Mouse (Mus musculus) heart, postnatal 10 days (tissue): ENCODE measurements around the gene Zbtb6. TPM values are rescaled to one million over a fixed set of nuclear protein-coding genes. Genes with fewer than 3 reads are reported as not detected.
A peak's percentile ranks its signal among the peaks of the same experiment; 100 is the strongest.

ENCODE experiments used
- DNase-seq, 2 experiments: peaks; one replicate each; pipeline ENCODE4 v3.0.0; 2021
- intact Hi-C: fragments of 180-260 bp; cut with DNase I; formaldehyde crosslinking; loops from one replicate; pipeline ENCODE4 v1.15.1; 2025
- total RNA-seq, 2 experiments: library from RNA; stranded (reverse); gene quantifications; 2 replicates each; pipeline ENCODE4 v1.2.3; 2021

Gene Zbtb6
- 1 to 10 TPM; 6.0 to 6.2 TPM for total RNA-seq

- peak; percentile 97 to 99 for DNase-seq
- intact Hi-C loops, result no loop called here
These were observed at the start of gene Zbtb6, which contains the start of the genes Zbtb26 and Rabgap1 for GRCm38 (mm10) chr2:37442611-37443591. TSS of gene Zbtb6 (minus strand) at chr2:37443171. TSS of gene Zbtb26 (minus strand) at chr2:37443135. TSS of gene Rabgap1 (plus strand) at chr2:37443279.

DNA sequence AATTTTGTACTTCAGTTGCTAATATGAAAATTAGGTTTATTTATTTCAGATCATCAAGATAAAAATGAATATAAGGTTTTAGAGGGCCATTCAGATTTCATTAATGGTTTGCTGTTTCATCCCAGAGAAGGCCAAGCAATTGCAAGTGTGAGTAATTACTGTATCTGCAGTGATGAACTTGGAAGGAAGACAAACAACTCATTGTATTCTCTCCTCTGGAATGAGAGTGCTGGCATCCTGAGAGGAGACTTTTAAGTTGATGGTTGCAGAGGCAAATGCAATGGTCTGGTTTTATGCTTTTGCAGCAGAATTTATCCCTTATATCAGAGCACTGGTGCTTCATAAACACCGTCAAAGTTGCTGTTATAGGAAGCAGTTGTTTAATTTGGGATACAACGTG, 46.0 kb upstream of the Zbtb6 start:
- no peak for DNase-seq
- intact Hi-C loops, result loop anchor here (5.0 kb wide), 1 partner anchor 92 kb away; no protein-coding TSS in a partner anchor

DNA sequence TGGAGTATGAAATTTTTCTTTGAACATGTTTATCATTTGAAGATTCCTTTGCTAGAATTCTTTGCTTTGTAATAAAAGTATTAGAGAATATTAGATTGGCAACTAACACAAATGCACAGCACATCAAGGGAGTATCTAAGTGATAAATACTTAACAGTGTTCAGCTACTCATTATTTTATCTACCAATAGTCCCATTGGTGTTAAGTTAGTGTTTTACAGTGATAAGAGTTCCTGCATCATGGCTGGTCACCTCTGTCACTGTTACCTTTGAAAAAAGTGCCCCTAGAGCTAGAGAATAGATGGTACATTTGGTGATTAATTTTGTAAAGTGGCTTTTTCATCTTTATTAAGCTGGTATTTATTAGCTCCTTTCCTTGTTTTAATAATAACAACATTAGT, 43.4 kb upstream of the Zbtb6 start:
- intact Hi-C loops, result loop anchor here (5.0 kb wide), 1 partner anchor 89 kb away; no protein-coding TSS in a partner anchor
- no peak for DNase-seq

DNA sequence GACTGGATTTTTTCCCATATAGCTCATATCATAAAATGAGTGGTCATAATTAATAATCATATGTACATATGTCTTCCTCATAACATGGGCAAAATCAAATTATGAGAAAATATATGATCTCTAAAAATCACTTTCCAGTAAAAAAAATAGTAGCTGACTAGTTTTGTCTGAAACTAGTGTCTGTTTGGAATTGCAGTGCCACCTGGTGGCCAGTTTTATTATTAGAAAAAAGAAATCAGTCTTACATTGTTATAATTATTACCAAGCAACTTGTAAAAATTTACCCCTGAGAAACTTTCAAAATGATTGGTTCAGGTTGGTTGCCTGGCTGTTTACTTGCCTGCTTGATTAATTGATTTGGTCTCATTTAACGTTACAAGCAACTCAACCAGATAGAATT, 42.4 kb upstream of the Zbtb6 start:
- peak; percentile 43 to 74 for DNase-seq
- intact Hi-C loops, result loop anchor here (2.0 to 5.0 kb wide), 2 partner anchors 88 to 105 kb away; no protein-coding TSS in a partner anchor

DNA sequence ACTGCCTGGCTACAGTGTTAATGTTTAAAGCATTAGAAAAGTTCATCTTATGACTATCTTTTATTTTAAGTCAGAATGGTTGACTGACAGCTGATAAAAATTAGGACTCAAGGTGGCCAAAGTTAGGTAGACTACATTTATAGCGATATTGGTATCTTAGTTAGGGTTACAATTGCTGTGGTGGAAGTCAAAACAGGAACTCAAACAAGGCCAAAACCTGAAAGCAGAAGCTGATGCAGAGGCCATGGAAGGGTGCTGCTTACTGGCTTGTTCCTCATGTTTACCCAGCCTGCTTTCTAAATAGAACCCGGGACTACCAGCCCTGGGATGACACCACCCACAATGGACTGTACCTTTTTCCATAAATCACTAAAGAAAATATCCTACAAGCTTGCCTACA, 41.2 kb upstream of the Zbtb6 start:
- intact Hi-C loops, result loop anchor here (2.0 to 5.0 kb wide), 2 partner anchors 72 to 103 kb away; no protein-coding TSS in a partner anchor

GRCm38 (mm10) chr2:37480039-37480438, 37.1 kb upstream of the Zbtb6 start:
- intact Hi-C loops, result loop anchor here (5.0 kb wide), 1 partner anchor 68 kb away; no protein-coding TSS in a partner anchor

More for the DNA sequence above, 41.2 kb upstream of the Zbtb6 start:
- no peak for DNase-seq

GRCm38 (mm10) chr2:37479559-37479958, 36.6 kb upstream of the Zbtb6 start:
- intact Hi-C loops, result no loop called here
- DNase-seq, result no peak

More at GRCm38 (mm10) chr2:37480039-37480438, 37.1 kb upstream of the Zbtb6 start:
- no peak for DNase-seq

DNA sequence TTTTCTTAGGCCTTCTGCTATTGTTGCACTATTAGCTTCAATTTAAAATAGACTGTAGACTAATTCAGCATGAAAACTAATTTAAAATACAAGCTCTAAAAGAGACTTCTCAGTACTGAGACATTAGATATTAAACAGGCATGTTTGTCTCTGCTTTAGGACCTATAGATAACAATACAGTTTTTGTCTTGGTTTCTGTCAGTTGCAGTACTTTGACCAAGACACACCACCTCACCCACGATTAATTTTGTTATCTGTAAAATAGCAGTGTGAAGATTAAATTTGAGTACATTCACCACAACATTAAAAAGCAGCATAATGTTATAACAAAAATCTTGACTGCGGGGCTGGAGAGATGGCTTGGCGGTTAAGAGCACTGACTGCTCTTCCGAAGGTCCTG, 23.3 kb upstream of the Zbtb6 start:
- DNase-seq, result no peak
- intact Hi-C loops, result no loop called here

- intact Hi-C loops, result no loop called here
- DNase-seq, result no peak
These were observed 17.7 kb upstream of the Zbtb6 start for GRCm38 (mm10) chr2:37460707-37461106.

GRCm38 (mm10) chr2:37452376-37452760, 9.4 kb upstream of the Zbtb6 start:
- intact Hi-C loops, result no loop called here
- no peak for DNase-seq

DNA sequence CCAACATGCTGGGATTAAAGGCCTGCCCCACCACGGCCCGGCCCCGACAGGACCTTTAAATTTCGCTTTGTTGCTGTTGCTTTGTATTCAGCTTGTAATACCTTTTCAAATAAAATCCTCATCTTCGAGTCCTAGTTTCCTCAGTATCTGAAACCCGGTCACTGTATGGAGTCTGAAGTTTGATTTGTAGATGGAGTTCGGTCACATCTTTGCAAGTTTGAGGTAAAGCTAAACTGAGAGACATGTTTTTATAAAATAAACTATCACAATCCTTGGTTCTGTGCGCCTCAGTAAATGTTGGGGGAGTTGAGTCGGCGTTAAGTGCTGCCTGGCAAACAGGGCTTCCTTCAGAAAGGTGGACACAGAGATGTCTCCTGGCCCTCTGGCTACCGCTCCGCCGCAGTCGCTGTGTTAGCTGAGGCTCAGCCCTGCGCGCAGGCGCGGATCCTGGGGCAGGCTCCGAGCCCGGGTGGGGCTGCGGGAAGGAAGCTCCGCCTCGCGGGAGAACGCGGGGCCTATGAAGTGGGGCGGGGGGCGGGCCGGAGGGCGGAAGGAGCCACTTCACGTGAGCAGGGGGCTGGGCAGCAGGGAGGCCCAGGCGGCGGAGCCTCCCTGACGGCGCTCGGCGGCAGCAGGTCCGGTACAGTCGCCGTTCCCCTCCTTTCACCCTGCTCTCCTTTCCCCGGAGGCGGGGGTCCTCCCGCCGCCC, 8.8 kb upstream of the Zbtb6 start:
- peak; percentile 95 to 96 for DNase-seq
- intact Hi-C loops, result no loop called here

GRCm38 (mm10) chr2:37431609-37432008, 11.4 kb downstream of the Zbtb6 start:
- DNase-seq, result no peak
- intact Hi-C loops, result no loop called here

DNA sequence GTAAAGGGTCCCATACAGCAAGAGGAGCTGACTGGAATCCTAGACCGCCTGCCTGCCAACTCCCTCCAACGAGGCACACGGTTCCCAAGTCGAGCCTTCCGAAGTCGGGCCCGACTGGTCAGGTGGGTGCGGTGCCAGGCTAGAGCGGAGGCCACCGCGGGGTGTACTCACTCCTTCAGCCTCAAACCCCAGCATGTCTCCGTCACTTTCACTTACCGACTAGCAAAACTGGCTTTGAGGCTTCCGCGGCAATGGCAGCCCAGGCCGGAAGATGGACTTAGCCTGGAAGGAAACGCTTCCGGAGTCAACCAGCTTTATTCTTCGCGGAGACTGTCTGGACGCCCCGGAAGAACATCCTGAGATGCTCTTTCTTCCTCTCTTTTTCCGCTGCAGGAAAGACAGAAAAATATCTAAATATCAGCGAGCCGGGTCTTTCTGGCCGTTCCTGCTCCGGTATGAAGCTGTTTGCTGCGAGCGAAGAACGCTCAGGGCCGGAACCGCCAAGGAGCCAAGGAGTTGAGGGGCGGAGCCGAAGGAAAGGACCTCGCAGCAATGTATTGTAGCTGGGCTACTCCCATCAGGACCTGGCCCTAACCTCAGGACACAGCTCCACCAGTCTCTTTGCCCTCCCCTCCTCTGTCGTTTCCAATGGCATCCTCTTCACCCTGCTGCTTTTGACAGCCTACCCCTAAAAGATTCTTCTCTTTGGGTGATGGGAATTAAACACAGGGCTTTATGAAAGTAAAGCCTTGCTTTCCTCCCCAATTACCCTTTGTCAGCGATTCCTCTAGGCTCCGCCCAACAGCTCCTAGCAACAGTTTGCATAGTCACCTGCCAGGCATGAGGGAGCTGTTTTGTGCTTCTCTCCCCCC, 12.1 kb downstream of the Zbtb6 start:
- peak; percentile 89 to 91 for DNase-seq
- intact Hi-C loops, result no loop called here

- DNase-seq, result no peak
- intact Hi-C loops, result no loop called here
These were observed 19.3 kb downstream of the Zbtb6 start for GRCm38 (mm10) chr2:37423671-37424070.

DNA sequence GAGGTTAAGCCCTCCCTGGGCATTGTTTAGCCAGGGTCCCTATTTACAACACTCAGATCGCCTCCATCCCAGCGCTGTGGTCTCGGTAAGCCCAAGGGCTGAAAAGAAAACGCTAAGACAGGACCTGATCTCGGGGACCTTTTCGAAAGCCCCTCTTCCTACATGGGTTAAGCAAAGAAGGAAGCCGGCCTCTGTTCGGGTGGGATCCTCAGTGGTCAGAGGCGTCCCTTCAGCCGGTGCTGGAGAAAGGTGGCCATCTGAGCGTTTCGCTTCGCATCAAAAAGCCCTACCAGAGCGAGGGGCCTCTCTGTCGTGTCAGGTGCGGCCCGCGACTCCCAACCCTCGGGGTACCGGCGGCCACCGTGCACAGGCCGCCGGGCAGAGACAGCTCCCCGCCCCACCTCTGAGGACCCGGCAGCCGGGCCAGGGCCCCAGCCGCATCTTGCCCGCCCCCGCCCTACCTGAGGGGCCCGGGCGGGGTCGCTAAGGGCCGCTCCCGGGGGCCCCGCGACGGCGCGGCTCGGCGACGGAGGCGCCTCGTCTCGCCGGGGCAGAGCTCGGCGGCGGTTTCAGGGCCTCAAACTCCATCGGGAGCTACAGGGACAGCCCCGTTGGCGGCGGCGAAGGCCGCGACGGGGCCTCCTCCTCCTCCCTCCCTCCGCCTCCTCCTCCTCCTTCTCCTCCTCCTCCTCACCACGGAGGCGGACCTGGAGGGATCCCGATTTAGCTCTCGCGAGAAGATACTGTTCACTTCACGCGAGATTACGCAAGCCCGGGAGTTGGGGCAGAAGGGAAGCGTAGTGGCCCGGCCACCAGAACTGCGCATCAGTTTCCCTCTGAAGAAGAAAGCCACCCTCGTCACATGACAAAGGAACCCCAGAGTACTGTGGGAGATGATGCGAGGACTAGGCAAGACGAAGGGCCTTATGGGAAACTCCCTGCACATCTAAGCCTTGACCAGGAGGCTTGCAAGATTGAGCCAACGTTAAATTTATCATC, 20.4 kb downstream of the Zbtb6 start, which contains the start of gene Rc3h2:
Rc3h2 (minus strand) TSS at position 598 of the 999 bp plus-strand sequence.
- intact Hi-C loops, result no loop called here
- DNase-seq, result peak; percentile 98

GRCm38 (mm10) chr2:37421903-37422302, 21.1 kb downstream of the Zbtb6 start:
- DNase-seq, result no peak
- intact Hi-C loops, result no loop called here

- intact Hi-C loops, result loop anchor here (5.0 kb wide), 1 partner anchor 92 kb away; no protein-coding TSS in a partner anchor
- DNase-seq, result peak in 1 of 2 experiments; percentile 18
These were observed 47.4 kb downstream of the Zbtb6 start for GRCm38 (mm10) chr2:37395539-37395938.

DNA sequence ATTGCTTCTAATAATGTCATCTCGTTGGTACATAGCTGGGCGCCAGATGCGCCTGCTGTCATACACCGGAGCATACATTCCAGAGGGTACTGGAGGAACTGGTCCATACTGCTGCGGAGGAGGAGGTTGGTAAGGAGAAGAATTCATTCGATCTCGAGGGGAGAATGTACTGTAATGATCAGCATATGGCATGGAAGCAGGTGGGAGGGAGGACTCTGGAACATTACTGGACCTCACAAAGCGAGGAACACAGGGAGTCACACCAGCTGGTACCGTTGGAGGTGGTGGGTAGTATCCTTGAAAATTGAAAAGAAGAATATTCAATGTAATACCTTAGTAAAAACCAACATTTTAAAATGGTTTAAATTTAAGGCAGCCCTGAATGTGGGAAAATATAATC, 60.0 kb downstream of the Zbtb6 start:
- DNase-seq, result no peak
- intact Hi-C loops, result loop anchor here (10.0 kb wide), 1 partner anchor 392 kb away; the partner anchor contains the start of gene Crb2
